Mouse (Mus musculus): ENCODE measurements around the gene F11r.

The F11r gene

DNA sequence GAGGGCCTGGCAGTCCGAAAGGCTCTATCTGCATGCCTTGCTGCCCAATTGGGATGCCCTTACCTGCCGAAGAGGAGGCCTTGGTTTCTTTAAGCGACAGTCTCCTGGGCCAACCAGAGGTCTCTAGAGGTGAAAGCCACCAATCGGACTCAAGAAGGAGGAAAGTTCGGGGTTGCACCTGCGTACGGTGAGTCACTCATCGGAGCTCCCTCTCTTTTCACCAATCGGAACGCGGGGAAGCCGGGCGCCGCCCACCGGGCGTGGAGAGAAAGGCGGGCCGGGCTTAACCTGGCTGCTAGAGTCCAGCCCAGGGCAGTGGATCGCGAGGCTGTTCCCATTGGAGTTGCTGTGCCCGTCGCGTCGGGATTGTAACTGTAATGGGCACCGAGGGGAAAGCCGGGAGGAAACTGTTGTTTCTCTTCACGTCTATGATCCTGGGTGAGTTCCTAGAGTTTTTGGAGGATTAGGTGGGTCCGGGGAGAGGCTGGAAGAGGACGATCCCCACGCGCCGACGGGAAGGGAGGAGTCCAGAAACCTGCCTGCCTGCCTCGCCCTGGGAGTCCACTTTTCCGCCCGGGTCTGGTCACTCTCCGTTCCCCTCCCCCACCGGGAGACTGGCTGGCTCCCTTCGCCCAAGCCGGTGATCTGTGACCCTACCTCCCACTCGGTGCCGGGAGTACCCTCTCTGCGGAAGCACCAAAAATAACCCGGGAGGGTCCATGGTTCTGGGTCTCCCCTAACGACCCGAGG is at the start of gene F11r:
TSS of gene F11r (plus strand) at position 272 of the 750 bp plus-strand sequence.
- DNase-seq (ENCODE audit: low read depth, low spot score): peak; percentile 94

DNA sequence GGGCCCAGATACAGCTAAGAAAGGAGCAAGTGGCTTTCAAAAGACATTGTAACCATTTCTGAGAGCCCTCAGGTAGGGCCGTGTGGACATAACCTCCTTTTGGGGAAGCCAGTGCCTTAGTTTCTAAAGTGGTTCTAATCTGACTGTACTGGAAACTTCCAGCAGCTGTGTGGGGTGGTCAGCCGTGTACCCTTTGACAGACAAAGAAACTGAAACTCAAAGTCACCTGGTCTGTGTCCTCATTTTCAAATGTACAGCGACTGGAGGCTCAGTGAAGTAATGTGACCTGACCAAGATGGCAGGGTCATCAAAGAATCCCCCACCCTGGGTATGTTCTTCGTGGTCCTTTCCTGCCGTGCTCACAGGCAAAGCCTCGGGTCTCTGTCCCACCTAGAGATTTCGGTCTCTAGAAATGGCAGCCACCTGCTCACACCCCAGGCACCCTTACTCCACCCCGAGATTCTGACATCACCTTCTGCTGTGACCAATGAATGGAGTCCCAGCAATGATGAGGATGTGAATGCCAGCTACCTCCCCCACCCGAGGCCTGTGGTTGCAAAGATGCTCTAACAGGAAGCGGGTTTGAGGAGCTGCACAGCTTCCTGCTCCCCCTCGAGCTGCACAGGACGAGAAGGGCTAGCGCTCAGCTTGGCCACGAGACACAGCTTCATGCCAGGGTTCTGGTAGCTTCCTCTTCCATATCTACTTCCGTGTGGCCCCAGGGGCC is 48.8 kb upstream of the F11r start, which contains the start of gene Arhgap30:
TSS of gene Arhgap30 (plus strand) at position 579 of the 727 bp plus-strand sequence.
- peak; percentile 56 for DNase-seq (ENCODE audit: low read depth, low spot score)

DNA sequence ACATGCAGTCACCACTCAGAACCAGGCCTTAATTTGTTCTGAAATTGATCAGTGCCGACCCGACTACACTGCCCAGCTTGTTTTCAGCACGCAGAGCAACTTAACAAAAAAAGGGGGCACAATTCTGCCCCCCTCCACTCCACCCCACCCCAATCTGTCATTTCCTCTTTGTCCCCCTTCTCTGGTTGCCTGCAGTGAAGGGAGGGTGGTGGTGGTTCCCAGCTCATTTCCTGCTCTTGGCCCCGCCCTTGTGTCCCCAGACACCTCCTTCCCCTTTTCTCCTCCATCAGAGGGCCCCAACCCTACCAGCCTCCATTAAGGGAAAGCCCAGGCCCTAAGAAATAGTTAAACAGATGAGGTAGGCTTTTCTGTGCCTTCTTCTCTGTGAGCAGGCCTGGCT is 47.2 kb upstream of the F11r start:
- peak; percentile 32 for DNase-seq (ENCODE audit: low read depth, low spot score)

DNA sequence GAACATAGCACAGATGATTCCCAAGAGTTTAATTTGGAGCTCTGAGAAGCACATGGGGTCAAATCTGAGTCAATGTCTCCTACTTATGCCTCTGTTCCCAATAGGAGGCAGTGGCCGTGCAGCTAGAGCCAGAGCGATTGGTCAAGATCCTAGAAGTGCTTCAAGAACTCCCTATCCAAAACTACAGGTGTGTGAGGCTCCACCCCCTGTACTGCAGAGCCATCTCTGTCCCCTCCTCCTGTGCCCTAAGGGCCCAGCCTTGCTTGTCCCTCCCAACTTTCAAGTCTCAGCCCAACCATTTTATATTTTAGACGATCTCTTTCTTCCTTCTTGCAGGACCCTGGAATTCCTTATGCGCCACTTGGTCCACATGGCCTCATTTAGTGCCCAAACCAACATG is 35.5 kb upstream of the F11r start:
- DNase-seq (ENCODE audit: low read depth, low spot score): no peak

DNA sequence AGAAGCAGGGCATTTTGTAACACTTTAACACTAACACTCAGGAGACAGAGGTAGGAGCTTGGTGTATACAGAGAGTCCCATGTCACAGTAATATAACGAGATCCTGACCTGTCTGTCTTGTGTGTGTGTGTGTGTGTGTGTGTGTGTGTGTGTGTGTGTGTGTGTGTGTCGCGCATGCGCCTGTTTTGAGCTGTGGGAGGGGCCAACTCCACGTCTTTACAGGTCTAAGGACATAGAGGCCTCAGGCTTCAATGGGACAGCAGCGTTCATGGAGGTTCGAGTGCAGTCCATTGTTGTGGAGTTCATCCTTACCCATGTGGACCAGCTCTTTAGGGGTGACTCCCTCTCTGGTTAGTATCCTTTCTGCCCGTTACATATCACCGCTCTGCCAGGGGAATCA is 34.3 kb upstream of the F11r start:
- DNase-seq (ENCODE audit: low read depth, low spot score): no peak

DNA sequence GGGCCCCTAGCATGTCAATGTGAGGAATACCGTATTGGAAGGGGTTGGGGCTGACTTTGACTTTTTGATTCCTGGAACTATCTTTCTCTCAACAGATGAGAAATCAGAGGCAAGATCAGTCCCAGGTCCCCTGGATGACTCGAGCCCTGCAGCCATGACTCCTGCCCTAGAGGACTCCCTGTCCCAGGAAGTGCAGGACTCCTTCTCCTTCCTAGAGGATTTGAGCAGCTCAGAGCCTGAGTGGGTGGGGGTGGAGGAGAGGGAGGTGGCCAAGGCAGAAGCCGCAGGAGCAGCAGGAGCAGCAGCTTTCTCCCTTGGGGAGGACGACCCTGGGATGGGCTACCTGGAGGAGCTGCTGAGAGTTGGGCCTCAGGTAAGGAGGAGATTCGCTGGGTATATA is 30.1 kb upstream of the F11r start:
- DNase-seq (ENCODE audit: low read depth, low spot score): no peak

DNA sequence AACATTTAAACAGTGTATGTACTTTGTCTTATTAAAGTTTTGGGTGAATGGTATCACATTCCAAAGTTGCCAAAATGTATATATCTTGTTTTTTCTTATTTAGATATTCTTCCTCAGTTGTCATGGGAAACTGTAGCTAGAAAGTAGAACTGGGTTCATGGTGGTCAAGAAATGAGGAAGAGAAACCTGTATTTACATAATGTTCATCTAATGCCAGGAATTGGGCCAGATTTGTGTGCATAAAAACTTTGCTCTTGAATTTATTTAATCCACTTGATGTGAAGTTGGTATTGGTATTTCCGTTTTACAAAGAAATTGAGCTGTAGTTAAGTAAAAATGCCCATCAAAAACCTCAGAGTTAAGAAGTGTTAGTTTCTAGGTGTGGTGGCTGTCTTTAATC is 27.1 kb upstream of the F11r start:
- no peak for DNase-seq (ENCODE audit: low read depth, low spot score)

DNA sequence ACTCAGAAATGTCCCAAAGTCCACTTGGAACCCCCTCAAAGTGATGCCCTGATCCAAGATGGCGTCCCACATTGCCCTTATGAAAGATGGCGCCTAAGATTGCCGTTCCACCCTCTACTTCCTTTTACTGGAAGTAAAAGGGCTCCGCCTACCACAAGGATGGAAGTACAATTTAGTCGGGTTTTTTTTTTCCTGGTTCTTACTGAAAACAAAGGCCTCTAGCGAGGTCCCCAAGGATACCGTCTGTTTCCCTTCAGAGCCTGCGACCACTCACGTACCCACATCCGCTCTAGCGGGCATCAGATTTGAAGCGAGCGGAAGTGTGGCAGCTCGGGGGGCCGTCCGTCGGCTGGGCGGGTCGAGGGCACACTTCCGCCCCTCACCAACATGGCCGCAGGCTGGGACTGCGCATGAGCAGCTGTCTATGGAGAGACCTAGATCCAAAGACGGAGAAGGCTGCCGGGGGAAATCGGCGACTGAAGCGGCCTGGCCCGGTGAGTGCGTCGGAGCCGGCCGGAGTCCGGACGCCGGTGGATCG is 26.3 kb upstream of the F11r start, which contains the start of gene Usf1:
TSS of gene Usf1 (plus strand) at position 367 of the 538 bp plus-strand sequence.
- peak; percentile 98 for DNase-seq (ENCODE audit: low read depth, low spot score)

DNA sequence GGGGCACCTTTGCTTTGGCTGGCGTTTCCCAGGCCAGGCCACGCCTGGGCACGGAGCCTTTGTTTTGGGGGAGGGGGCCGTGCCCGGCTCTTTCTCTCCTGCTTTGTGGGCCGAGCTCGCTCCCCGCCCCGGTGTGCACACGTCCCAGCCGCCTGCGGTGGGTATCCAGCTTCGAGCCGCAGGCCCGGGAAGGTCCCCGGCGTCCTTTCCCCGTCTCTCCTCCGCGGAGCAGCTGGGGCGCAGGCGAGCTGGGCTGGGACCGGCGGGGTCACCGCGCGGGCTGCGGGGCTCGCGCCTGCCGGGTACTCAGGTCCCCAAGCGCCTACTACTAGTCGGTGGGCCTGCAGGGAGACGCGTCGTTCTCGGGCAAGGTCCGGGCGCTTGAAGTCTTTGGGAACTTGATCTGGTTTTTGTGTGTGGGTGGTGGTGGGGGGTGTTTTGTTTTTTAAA is 25.8 kb upstream of the F11r start:
- DNase-seq (ENCODE audit: low read depth, low spot score): no peak

DNA sequence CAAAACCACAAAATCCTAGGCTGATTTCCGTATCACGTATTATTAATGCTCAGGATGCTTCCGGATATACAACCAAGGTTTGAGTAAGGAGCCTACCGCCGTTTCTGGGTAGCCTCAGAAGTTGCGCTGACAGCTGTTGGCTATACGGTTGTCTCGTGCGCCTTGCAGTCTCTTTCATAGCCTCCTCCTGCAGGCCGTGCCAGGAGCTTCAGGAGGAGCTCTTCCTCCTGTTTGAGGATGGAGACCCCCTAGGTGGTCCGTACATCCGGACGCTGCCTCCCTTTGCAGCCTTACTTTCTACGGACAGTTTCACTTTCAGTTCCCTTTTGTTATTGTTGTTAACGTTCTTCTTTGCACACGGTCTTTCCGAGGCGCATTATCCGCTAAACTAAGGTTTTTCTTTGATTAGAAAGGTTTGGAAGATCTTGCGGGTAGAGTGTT is 25.3 kb upstream of the F11r start:
- peak; percentile 58 for DNase-seq (ENCODE audit: low read depth, low spot score)

DNA sequence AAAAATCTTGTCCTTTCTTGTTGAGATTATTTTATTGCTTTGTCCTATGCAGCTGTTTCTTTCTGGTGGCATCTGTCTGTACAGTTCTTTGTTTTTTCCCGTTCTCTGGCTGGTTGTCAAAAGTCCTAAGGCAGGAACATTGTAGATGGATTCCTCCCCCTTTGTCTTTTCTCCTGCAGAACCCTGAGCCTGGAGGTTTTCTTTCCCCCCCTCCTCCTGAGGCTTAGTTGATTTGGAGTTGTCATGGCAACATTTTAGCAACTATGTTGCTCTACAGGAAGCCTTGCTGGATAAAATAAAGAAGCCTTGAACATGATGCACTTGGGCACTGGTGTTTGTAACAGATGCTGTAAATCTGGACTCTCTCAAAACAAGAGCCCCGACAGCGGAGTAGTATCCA is 24.9 kb upstream of the F11r start:
- peak; percentile 75 for DNase-seq (ENCODE audit: low read depth, low spot score)

DNA sequence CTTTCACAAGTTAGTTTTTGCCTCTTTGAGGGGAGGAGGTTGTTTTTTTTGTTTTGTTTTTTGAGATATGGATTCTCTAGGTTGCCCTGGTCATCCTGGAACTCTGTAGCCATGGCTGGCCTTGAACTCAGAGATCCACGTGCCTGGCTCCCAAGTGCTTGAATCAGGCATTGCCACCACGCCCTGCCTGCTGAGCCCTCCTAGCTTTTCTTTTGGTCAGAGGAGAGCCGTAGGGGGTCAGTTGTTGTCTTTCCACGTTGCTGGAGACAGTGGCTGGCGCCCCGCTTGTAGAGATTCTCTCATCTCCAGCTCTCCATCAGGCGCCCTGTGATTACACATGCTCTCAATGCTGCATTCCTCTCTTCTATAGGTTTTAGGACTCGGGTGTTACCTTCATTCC is 23.7 kb upstream of the F11r start:
- DNase-seq (ENCODE audit: low read depth, low spot score): no peak

DNA sequence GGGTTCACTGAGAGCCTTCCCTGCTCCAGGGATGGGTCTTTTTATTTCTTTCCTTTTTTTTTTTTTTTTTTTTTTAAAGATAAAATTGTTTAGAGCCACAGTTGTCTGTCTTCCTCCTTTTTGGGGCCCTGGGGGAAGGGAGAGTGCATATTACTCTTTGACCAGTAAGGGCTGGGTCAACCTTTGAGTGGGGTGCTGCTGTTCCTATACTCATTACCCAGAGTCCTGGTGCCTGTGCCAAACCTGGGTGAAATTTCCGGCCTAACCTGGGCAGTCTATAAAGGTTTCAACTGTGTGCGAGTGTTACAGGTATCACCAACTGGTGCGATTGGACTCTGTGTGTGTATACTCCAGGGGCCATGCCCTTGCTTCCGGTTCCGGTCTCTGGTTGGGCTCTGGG is 18.7 kb upstream of the F11r start, which contains the start of gene Tstd1:
TSS of gene Tstd1 (plus strand) at position 213 of the 400 bp plus-strand sequence.
- no peak for DNase-seq (ENCODE audit: low read depth, low spot score)

DNA sequence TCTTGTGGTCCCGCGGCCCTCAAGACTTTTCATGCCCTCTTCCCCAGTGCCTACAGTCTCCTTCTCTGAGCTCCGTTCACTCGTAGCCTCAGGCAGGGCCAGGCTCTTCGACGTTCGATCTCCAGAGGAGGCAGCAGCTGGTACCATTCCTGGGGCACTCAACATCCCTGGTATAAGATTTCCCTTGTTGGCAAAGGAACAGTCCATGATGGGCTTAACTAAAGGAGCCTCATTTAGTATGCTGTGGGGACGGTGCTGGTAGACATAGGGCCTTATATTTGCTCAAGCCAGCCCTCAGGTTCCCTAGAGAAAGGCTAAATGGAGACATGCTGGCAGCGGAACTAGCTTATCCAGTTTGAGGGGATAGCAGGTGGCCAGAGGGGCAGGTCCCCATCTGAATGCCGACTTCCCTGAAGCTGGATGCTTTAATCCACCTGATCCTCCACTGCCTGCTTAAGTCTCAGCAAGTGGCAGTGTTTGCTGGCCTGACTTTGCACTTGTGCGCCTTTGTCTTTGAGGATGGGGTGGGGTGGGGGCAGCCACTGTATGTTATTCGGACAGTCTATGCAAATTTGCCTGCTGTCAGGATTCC is 17.9 kb upstream of the F11r start:
- no peak for DNase-seq (ENCODE audit: low read depth, low spot score)

DNA sequence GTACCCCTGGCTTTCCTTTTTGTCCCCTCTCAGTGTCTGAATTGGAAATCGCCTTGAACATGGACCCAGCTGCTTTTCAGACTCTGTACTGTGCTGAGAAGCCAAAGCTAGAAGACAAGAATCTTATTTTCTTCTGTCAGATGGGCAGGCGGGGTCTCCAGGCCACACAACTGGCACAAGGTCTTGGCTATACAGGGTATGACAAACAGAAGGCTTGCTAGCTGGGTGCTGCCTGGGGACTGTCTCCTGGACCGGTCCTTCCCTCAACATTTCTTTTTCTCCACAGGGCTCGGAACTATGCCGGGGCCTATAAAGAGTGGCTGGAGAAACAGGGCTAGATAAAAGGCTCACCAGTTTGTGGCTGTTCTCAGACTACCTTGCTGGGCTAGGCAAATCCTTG is 17.4 kb upstream of the F11r start:
- no peak for DNase-seq (ENCODE audit: low read depth, low spot score)

DNA sequence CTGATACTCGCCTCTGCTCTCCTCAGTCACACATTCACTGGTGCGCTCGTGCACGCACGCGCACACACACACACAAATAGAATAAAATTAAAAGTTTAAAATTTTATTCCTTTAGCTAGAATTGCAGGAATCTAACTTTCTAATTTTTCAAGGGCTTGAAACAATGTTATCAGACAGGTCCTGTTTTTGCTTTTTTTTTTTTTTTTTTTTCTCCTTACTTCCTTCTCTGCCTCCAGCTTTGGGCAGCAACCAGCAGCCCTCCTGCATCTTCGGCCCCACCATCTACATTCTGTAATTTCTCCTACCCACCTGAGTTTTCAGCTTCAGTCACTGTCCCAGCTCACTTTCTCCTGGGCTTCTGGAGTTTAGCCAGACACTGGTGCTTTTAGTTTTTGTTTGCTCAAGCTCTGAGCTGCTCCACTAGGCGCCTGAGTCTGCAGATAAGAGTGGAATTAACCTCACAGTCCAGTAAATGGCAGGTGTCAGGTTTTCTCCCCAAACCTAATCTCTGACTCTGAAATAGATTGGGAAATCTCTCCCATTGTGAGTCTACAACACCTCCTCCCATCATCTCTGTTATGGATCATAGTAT is 14.7 kb upstream of the F11r start:
- DNase-seq (ENCODE audit: low read depth, low spot score): no peak

DNA sequence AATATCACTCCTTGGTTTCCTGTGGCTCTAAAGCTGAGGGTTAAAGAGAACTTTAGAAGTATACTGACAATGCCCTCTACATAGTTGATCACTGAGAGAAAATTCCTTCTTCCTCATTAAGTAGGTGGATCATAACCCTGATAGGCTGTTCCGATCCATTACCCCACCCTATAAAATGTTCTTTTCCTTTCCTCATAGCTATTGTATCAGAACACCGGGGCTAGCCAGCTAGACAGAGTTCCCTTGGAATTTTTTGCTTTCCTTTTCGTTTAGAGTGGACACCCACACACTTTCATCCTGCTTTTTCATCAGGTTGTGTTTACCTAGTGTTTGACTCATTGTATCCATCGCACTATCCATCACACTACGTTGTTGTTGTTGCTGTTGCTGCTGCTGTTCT is 12.7 kb upstream of the F11r start:
- DNase-seq (ENCODE audit: low read depth, low spot score): no peak

DNA sequence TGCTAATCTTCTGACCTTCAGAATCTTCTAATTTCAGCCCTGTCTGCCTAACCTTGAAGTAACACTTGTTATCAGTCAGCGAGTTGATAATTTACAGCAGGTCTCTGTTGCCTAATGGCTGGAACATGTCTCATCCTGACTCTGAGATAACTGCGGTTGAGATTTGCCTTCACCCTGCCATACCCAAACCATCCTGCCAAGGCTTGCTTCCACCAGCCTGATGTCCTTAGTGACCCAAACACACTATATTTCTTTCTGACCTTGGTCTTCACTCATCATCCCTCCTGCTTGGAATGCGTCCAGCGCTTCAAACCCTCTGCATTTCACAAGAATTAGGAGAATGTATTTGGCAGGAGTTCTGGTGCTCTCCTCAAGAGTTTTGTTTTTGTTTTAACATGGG is 12.2 kb upstream of the F11r start:
- DNase-seq (ENCODE audit: low read depth, low spot score): no peak

DNA sequence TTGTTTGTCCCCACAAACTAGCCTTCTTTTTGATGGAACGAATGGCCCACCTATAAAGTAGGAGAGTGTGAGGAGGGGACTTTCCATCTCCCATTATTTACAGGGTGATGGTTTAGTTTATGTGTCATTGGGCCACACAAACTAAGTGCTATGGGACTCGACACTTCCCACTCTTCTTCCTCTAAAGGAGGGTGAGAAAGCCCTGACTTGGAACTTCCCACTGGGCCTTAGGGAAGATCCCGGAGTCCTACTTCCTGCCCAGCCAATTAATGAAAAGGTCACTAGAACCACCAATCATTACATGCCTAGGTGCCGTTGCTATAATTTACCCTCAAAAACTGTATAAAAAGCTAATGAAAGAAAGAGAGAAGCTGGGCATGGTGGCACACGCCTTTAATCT is 5.2 kb upstream of the F11r start:
- no peak for DNase-seq (ENCODE audit: low read depth, low spot score)

DNA sequence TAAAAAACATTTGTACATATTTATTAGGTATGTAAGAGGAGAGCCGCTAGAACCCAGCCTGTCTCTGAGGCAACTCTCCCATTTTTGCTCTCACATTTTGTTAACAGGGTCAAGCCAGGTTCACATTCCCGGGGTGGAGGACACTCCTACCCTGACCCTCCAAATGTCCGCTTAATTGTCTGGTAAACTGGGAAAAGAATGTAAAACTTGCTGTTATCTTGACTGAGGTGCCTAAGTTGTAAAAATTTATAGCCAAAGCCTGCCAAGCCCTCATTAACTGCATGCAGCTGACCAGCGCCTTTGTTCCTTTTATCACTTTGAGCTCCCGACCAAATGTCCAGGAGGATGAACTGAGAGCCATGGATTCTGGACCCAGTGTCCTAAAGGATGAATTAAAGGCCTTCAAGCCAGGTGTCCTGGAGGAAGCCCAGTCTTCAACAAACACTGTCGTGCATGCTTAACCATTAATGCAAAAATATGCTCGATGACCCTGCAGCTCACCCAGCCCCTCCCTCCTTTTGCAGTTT is 2.0 kb upstream of the F11r start:
- no peak for DNase-seq (ENCODE audit: low read depth, low spot score)

DNA sequence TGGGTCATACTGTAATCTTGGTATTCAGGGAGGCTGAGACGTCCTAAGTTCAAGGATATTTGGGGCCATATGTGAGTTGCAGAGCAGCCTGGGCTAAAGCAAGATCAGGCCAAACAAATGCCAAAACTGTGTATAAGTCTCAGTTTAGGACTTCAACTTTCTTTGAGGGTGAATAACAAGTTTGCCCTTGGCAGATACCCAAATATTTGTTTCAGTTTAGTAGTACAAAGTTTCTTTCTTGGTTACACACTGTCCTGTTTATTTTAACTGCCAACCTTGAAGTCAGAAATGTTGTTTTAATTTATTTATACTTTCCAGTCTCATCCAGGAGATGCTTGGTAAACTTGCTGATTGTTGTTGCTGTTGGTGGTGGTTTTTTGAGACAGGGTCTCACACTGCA is 1.4 kb upstream of the F11r start:
- DNase-seq (ENCODE audit: low read depth, low spot score): no peak
